Mouse (Mus musculus) gastrocnemius, adult 8-10 months (tissue): ENCODE results near the gene Ocln. TPM values are rescaled to one million over a fixed set of nuclear protein-coding genes. Genes with fewer than 3 reads are reported as not detected.
A peak's percentile ranks its signal among the peaks of the same experiment; 100 is the strongest.
"Not testable (repeated sequence)": the region's sequence is repeated elsewhere in the genome, so short reads cannot be mapped to it uniquely, and the experiment has no call there.

Source experiments
- DNase-seq, 2 experiments: peaks; one replicate each; pipeline ENCODE4 v3.0.0; 2022; ENCODE audit warnings: low spot score in 2 of 2
- total RNA-seq, 4 experiments: library from RNA; stranded (reverse); gene quantifications; 2 replicates each; pipeline ENCODE4 v1.2.4; 2022

Gene Ocln
- total RNA-seq, 4 experiments from 2014 or later, result 0.29 TPM; not detected in 3

DNA sequence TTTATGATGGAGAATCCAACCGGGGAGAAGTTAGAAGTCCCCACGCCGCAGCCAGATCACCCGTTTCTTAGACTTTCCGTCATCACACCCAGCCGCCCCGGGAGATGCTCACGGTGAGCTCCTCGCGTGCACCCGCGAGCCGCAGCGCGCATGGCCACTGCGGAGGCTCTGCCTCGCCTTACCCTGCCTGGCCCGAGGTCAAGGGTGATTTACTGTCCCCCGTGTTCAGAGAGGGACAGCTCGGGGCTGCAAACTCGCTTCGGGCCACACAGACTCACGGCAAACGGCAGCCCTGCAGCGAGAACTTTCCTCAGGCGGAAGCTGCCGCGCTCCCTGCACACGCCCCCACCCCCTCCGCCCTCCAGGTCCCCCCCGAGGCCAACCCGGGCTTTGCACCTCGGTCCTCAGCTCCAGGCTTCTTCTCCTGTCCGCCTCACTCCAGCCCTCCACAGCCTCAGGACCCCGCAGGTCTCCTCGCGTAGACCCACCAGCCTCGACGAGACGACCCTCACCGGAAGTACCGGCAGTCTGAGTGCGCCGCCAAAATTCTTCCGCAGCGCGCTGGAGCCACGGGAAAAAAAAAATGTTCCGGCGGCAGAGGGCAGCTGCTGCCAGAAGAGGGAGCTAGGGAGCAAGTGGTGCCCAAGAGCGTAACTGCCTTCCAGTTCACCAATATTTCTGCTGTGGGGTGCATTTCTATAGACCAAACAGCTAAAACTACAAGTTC lies 60.3 kb downstream of the Ocln start, which contains the start of gene Gtf2h2:
Gene Gtf2h2, minus strand, starts transcription at position 519 of the 727 bp plus-strand sequence.
- peak; percentile 49 to 54 for DNase-seq

DNA sequence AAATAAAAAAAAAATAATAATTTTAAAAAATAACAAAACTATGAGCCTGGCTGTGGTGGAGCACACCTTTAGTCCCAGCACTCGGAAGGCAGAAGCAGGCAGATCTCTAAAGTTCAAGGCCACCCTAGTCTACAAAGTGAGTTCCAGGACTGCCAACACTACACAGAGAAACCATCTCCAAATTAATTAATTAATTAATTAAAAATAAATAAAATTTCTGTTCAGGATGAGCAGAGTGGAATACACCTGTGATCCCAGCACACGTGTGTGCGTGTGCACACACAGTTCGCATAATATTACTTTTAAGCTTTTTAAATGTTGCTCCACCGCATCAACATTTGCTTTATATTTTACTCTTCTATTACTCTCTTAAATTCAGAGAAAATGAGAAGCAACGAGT lies 60.9 kb downstream of the Ocln start:
- no peak for DNase-seq

DNA sequence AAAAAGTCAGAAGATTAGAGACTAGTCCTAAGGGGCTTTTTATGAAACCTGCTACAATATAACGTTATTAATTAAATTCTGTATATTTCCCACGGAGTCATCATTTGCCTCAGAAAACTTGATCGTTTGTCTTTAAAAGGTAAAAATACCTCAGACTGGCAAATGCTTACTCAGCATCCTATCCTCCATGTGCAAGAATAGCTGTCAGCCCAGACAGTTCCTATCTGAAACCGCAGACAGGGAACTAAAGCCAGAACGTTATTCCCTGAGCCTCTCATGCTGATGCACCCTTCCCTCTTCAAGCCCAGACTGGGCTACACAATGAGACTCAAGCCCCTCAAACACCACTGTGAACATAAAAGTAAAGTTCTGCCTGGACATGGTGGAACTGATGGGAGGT lies 62.1 kb downstream of the Ocln start:
- DNase-seq, result no peak

DNA sequence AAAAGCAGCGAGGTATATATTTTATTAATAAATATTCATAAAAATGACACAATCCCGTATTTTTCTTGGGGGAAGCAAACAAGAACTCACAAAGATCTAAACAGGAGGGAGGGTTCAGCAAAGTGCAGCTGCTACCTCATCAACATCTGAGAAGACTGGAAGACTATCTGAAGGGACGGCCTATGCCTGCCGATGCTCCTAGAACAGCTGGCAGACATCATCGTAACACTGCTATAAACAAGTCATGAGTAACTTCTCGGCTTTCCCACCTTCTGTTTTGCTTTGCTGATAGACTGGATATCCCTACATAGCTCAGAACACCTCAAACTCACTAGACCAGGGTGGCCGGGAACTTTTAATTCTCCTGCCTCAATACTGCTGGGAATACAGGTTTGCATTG lies 68.9 kb downstream of the Ocln start:
- no peak for DNase-seq

DNA sequence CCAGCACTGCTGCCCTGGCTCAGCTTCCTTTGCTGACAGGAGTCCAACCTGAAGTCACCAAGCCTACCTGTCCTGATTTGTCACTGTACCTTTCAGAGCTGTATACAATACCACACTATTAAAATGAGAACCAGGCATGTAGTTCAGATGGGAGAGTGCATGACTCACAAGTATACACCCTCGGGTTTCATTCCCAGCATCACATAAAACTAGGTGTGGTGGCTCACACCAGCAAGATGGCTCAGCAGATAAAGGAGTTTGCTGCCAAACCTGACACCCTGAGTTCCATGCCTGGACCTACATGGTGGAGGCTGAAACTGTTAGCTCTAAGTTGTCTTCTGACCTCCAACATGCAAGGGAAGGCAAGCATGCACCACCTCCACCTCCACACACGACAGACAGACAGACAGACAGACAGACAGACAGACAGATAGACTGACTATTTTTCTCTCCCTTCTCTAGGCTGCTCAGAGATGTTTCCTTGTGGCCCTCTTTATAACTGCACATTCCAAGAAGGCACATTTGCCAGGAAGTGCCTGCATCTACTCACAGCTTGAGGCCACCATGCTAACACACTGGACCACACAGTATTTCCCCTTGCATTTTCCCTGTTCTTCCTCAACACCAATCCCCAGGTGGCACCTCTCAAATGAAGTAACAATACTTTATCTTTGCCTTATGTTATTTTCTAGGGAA lies 88.8 kb downstream of the Ocln start:
- no peak for DNase-seq

DNA sequence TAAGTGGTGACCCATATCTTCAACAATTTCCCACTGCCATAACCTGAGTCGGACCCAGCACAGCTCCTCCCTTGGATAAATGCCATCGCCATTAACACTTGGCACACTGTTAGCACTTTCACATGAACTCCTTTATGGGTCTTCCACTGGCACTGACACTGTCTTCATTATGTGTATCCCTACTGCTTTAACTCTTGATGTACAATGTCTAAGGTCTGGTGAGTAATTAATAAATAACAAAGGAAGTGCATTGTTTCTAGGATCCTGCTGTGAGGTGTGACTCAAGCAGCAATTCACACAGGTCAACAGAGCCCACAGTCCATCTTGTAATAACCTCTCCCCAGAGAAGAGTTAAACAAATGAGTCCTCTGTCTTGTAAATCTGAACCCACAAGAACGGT lies 91.2 kb downstream of the Ocln start:
- no peak for DNase-seq

DNA sequence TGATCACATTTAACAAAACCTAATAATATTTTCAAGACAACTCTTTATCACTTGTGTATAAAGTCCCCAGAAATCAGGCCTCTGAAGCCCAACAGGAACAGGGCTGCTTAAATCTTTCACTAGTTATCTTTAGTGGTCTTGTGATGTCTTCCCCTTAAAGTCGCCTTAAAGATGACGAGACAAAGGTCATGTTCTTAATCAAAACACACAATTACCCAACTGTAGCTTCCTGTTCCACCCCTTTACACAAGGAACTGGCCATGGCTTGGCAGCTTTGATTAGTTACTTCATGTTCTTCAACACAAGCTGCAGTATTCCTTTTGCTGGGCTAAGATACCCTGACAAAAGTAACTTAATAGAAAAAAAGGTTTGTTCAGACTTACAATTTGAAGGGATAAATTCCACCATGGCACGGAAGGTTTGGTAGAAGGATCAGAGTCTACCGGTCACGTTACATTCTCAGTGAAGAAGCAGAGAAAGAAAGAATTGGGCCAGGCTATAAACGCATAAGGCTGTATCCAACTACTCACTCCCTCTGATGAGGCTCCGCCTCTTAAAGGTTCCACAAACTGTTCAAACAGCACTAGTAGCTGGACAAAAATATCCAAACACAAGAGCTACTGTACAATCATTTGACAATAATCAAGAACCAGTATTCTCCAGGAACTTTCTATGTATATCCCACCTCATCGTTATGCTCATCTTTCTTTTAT lies 99.9 kb downstream of the Ocln start, which contains the start of gene Naip1:
Gene Naip1, minus strand, starts transcription at position 455 of the 713 bp plus-strand sequence.
- DNase-seq, result not testable (repeated sequence)

DNA sequence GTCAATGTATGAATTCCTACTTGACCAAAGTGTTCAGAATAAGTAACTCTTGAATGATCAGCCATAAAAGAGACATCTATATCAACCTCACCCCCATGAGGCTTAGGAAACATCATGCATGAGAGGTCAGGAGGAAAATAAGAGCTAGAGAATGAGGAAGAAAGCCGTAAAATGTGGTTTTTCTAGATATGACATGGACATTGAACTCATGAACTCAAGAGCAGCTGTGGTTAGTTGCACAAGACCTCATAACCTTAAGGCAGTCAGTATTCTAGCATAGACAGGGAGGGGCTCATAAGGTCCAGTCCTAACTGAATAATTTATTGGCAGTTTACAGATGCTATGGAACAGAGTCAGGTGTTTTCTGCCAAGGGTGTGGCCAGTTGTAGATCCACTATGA lies 103.0 kb downstream of the Ocln start:
- DNase-seq, result no peak

Other genes starting within 250 kb of the Ocln start
- gene Naip6, start 235.0 kb downstream of the Ocln start, total RNA-seq, result under 1 TPM in 1 of 4 experiments, not detected in 3; 0.09 TPM
- not detected for gene Naip1, start 99.8 kb downstream of the Ocln start, total RNA-seq
- gene Gtf2h2, start 60.1 kb downstream of the Ocln start, total RNA-seq, result 10 to 100 TPM; 15.6 to 22.0 (median 18.0) TPM
- gene Marveld2, start 64.3 kb upstream of the Ocln start, total RNA-seq, result under 1 TPM; 0.43 to 0.94 (median 0.63) TPM
- 10 to 100 TPM; 68.7 to 75.7 (median 73.5) TPM for gene Ak6, start 98.3 kb upstream of the Ocln start, total RNA-seq
- 10 to 100 TPM; 10.0 to 14.6 (median 12.8) TPM for gene Rad17, start 98.3 kb upstream of the Ocln start, total RNA-seq
- 10 to 100 TPM in 1 of 4 experiments, 1 to 10 TPM in 3; 2.1 to 15.4 (median 9.3) TPM for gene Taf9, start 98.9 kb upstream of the Ocln start, total RNA-seq
- gene Ccdc125, start 117.0 kb upstream of the Ocln start, total RNA-seq, result under 1 TPM in 3 of 4 experiments, not detected in 1; 0.29 to 0.43 (median 0.38) TPM
- 10 to 100 TPM in 3 of 4 experiments, 1 to 10 TPM in 1; 9.1 to 13.1 (median 11.8) TPM for gene Cdk7, start 178.2 kb upstream of the Ocln start, total RNA-seq
- 100 to 1,000 TPM; 111 to 125 (median 118) TPM for gene Mrps36, start 191.9 kb upstream of the Ocln start, total RNA-seq
- not detected for gene Cenph, start 223.2 kb upstream of the Ocln start, total RNA-seq
- gene Ccnb1, start 233.9 kb upstream of the Ocln start, total RNA-seq, result under 1 TPM in 1 of 4 experiments, not detected in 3; 0.25 TPM